Mouse (Mus musculus) heart, adult 10 weeks (tissue): ENCODE measurements around the gene Trip6. TPM values are rescaled to one million over a fixed set of nuclear protein-coding genes. Genes with fewer than 3 reads are reported as not detected.

ENCODE experiments used
- polyA plus RNA-seq: library from polyadenylated mRNA; stranded (reverse); fragments of 350-450 nt; fragmentation: Illumina TruSeq; extraction: RNeasy Lipid Tissue Mini Kit (QIAGEN cat#74804); gene quantifications from one replicate; pipeline ENCODE4 v1.2.3, GENCODE M21; 2014; ENCODE audit warnings: low read depth, low replicate concordance

Trip6 gene
- 17.0 TPM for polyA plus RNA-seq

GRCm38 (mm10) chr5:137314193-137315083, at the start of gene Trip6:
Gene Trip6 (minus strand): TSS chr5:137314404.

DNA sequence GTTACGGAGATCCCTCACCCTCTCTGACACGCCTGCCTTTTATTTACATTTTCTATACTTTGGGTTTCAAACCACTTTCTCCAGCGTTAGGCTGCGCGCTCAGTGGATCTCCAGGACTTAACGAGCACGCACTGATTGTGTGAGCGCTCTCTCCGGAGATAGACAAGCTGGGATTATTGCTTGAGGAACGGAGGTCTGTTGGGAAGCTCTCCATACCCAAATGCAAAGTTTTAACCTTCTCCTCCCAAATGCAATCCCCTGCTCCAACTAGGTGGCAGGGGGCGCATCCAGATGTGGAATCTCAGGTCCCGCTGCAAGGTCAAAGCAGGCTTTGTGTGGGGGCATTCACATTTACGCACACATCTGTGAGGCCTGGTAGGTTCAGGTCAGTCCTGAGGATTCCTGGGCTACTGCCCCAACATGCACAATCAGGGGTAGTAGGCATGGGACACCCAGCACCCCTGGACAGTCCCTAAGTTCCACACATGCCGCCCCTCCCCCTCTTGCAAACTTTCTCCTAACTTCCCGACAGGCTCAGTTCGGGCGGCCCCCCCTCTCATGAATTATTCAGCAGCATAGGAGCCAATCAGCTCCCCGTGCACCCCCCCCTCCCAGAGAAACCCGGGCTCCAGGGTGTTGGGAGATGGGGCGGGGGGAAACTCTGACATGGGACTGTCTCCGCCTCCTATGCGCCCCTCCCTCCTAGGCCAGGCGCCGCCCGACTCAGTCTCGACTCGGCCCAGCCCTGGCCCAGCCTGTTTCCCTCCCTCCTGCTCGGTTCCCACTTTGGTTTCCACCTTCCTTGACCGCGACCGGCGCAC, 35.4 kb upstream of the Trip6 start, which contains the start of gene Ephb4:
Ephb4 (plus strand) TSS at position 726 of the 821 bp plus-strand sequence.

GRCm38 (mm10) chr5:137333512-137334174, 19.4 kb upstream of the Trip6 start, which contains the start of gene Slc12a9:
Gene Slc12a9 (minus strand): TSS chr5:137333597.

GRCm38 (mm10) chr5:137307071-137307912, 6.9 kb downstream of the Trip6 start, which contains the start of gene Srrt:
Gene Srrt (minus strand): TSS chr5:137307674.

GRCm38 (mm10) chr5:137293839-137294743, 20.1 kb downstream of the Trip6 start, which contains the start of gene Ufsp1:
Gene Ufsp1 (plus strand): TSS chr5:137294629.

DNA sequence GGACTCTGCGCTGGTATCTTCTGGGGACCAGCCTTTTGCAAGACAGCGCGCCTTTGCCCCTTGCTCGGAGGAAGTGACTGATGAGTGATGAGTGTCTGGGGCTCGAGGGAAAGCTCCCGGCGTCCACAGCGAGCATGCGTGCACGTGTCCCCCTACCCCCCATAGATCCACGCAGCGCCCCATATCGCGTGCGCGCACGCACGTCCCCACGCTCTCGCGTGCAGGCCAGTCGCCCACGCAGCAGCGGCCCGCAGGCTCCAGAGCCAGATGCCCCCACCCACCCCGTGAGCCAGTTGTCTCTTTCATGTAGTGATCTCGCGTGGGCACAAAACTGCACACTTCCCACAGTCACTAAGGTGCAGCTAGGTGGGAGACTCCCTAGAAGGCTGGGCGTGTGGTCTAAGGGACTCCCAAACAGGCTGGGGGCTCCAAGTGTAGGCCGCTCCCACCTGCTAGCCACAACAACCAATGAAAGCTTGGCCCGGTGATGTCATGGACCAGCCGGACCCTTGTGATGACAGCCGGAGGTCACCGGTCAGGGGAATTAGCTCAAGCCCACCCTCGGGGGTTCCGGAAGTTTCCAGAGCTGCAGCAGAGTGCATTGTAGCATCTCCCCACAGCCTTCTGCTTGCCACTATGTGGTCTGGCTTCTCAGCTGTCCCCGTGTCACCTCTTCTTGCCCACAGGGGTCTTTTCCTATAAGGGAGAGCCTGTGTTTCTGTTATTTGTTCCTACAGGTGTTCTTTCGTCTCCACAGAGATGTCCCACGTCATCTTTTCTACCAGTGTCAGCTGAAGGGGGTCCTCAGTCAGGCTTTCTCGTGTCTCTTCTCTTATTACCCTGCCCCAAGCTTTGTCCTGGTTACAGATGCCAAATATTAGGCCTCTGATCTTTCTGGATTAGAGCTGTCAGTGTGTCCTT, 26.9 kb downstream of the Trip6 start, which contains the start of gene Ache:
Ache (plus strand) TSS at position 488 of the 921 bp plus-strand sequence.

Other genes with a start within 250 kb of the Trip6 start
- 15.7 TPM for gene Serpine1, start 242.1 kb downstream of the Trip6 start, polyA plus RNA-seq
- 12.1 TPM for gene Trim56, start 198.2 kb downstream of the Trip6 start, polyA plus RNA-seq
- not detected for gene Muc3, start 165.1 kb downstream of the Trip6 start, polyA plus RNA-seq
- 0.24 TPM for gene Muc3a, start 102.0 kb downstream of the Trip6 start, polyA plus RNA-seq
- 2.8 TPM for gene Ache, start 26.9 kb downstream of the Trip6 start, polyA plus RNA-seq
- gene Ufsp1, start 19.8 kb downstream of the Trip6 start, polyA plus RNA-seq: 9.2 TPM
- gene Srrt, start 6.7 kb downstream of the Trip6 start, polyA plus RNA-seq: 80.4 TPM
- gene Slc12a9, start 19.2 kb upstream of the Trip6 start, polyA plus RNA-seq: 4.2 TPM
- 29.4 TPM for gene Ephb4, start 35.7 kb upstream of the Trip6 start, polyA plus RNA-seq
- gene Zan, start 162.7 kb upstream of the Trip6 start, polyA plus RNA-seq: not detected
- 15.7 TPM for gene Pop7, start 188.1 kb upstream of the Trip6 start, polyA plus RNA-seq
- 23.9 TPM for gene Gigyf1, start 204.1 kb upstream of the Trip6 start, polyA plus RNA-seq
- not detected for gene Epo, start 218.8 kb upstream of the Trip6 start, polyA plus RNA-seq
- 231 TPM for gene Gnb2, start 219.1 kb upstream of the Trip6 start, polyA plus RNA-seq
- not detected for gene Actl6b, start 239.1 kb upstream of the Trip6 start, polyA plus RNA-seq